Mouse (Mus musculus) kidney, embryonic 14.5 days (tissue): ENCODE results near the gene Decr2. TPM values are rescaled to one million over a fixed set of nuclear protein-coding genes. Genes with fewer than 3 reads are reported as not detected.
A peak's percentile ranks its signal among the peaks of the same experiment; 100 is the strongest.

Experiments
- ATAC-seq: fragments of 200-750 bp; cut with Nextera tagmentation; 2 replicates; pipeline ENCODE4 v1.8.0; 2017; ENCODE audit warnings: moderate number of reproducible peaks, mild to moderate bottlenecking, moderate TSS enrichment, moderate library complexity; ENCODE audit not compliant: low FRiP score, low TSS enrichment
- H3K27ac ChIP-seq: fragments of 300-500 bp; sonication (generic); 2 replicates; pipeline ENCODE4 v1.5.1; 2014; ENCODE audit warnings: low read depth, mild to moderate bottlenecking, low read length, moderate library complexity, mixed read lengths
- H3K27me3 ChIP-seq: fragments of 300-500 bp; sonication (generic); 2 replicates; pipeline ENCODE4 v1.6.1; 2014; ENCODE audit warnings: mild to moderate bottlenecking, low read length; ENCODE audit not compliant: control insufficient read depth, insufficient read depth
- H3K36me3 ChIP-seq: fragments of 300-500 bp; sonication (generic); 2 replicates; pipeline ENCODE4 v1.6.1; 2014; ENCODE audit warnings: low read length, mixed read lengths; ENCODE audit not compliant: control insufficient read depth, insufficient read depth
- H3K4me1 ChIP-seq: fragments of 300-500 bp; sonication (generic); 2 replicates; pipeline ENCODE4 v1.6.1; 2014; ENCODE audit warnings: low read length, mixed read lengths; ENCODE audit not compliant: control insufficient read depth, insufficient read depth
- H3K4me2 ChIP-seq: fragments of 300-500 bp; sonication (generic); replicated peaks from 2 replicates; pipeline ENCODE4 v1.6.1; 2014; ENCODE audit warnings: low read depth, mild to moderate bottlenecking, low read length
- H3K4me3 ChIP-seq: fragments of 300-500 bp; sonication (generic); 2 replicates; pipeline ENCODE4 v1.5.1; 2014; ENCODE audit warnings: mild to moderate bottlenecking, low read length
- H3K9ac ChIP-seq: fragments of 300-500 bp; sonication (generic); 2 replicates; pipeline ENCODE4 v1.6.1; 2014; ENCODE audit warnings: low read depth, mild to moderate bottlenecking, low read length, moderate library complexity
- H3K9me3 ChIP-seq: fragments of 300-500 bp; sonication (generic); 2 replicates; pipeline ENCODE4 v1.6.1; 2016; ENCODE audit warnings: low read length; ENCODE audit not compliant: control insufficient read depth
- WGBS: fragments of 180-500 bp; shearing (Covaris S2); extraction: QIAGEN DNeasy Blood & Tissue Kit; methylation state at CpG from one replicate; pipeline ENCODE4 v1.1.7; 2014; 5-methylcytosine and 5-hydroxymethylcytosine counted together
- polyA plus RNA-seq: library from polyadenylated mRNA; unstranded; fragments of >200 nt; fragmentation: Nextera tagmentation; extraction: Ambion mirVana; gene quantifications from 2 replicates; pipeline ENCODE4 v1.2.1, GENCODE M21; 2014

The Decr2 gene
- polyA plus RNA-seq, 1 experiment from 2014 or later: 35.1 TPM

GRCm38 (mm10) chr17:26070136-26070535 lies 20.0 kb downstream of the Decr2 start:
- peaks cover 27% of the 10 kb centered on the region for H3K4me1 ChIP-seq
- H3K4me3 ChIP-seq: peak overlapping the region; percentile 82
- peak overlapping the region; percentile 97 for H3K4me2 ChIP-seq
- H3K27me3 ChIP-seq: no peaks in the 10 kb centered on the region
- no peak overlapping the region for H3K27ac ChIP-seq
- H3K36me3 ChIP-seq: peaks cover 6% of the 10 kb centered on the region; the same call in 1 of the 2 replicates
- no peak for ATAC-seq
- 25% methylated on average over 6 of the region's 6 CpGs for WGBS
- H3K9me3 ChIP-seq: no peaks in the 10 kb centered on the region
- H3K9ac ChIP-seq: no peak overlapping the region; the same call in 1 of the 2 replicates

GRCm38 (mm10) chr17:26068831-26069739 lies 21.1 kb downstream of the Decr2 start, which contains the start of gene Rab11fip3:
TSS of gene Rab11fip3 (minus strand) at chr17:26069555.
- peak within 1 kb of the TSS; percentile 43; the same call in 1 of the 2 replicates for H3K27ac ChIP-seq
- peaks cover 34% of the 10 kb centered on the region for H3K4me1 ChIP-seq
- peak; percentile 90 for ATAC-seq
- no peaks in the 10 kb centered on the region for H3K27me3 ChIP-seq
- peaks cover 15% of the 10 kb centered on the region; the same call in 1 of the 2 replicates for H3K36me3 ChIP-seq
- WGBS: under 1% methylated on average over 69 of the region's 94 CpGs
- H3K4me3 ChIP-seq: peak within 1 kb of the TSS; percentile 82
- no peaks in the 10 kb centered on the region for H3K9me3 ChIP-seq
- peak within 1 kb of the TSS; percentile 85 for H3K9ac ChIP-seq
- peak within 1 kb of the TSS; percentile 97 for H3K4me2 ChIP-seq

GRCm38 (mm10) chr17:26068024-26068830 lies 21.9 kb downstream of the Decr2 start:
- Histone ChIP-seq H3K4me3 (peak overlapping the region; percentile 82), H3K4me2 (peak overlapping the region; percentile 97), H3K27ac (no peak overlapping the region), H3K9me3 (no peaks in the 10 kb centered on the region), H3K27me3 (no peaks in the 10 kb centered on the region), H3K36me3 (peaks cover 21% of the 10 kb centered on the region; the same call in 1 of the 2 replicates), H3K9ac (peak overlapping the region; percentile 85), H3K4me1 (peaks cover 34% of the 10 kb centered on the region)
- 1% methylated on average over 44 of the region's 44 CpGs for whole genome bisulfite sequencing
- peak; percentile 25; the same call in 1 of the 2 replicates for ATAC-seq

- no peaks in the 10 kb centered on the region for H3K9me3 ChIP-seq
- ATAC-seq: no peak
- H3K9ac ChIP-seq: 0 out of 2 replicates have a peak overlapping the region, but pooled peaks have one; percentile 85
- 91% methylated on average over 7 of the region's 7 CpGs for WGBS
- H3K4me2 ChIP-seq: peak overlapping the region; percentile 97
- no peak overlapping the region for H3K27ac ChIP-seq
- H3K4me1 ChIP-seq: peaks cover 34% of the 10 kb centered on the region
- H3K27me3 ChIP-seq: no peaks in the 10 kb centered on the region
- peaks cover 21% of the 10 kb centered on the region; the same call in 1 of the 2 replicates for H3K36me3 ChIP-seq
- H3K4me3 ChIP-seq: peak overlapping the region; percentile 82
Measured at GRCm38 (mm10) chr17:26066488-26067020, 23.6 kb downstream of the Decr2 start.

- Histone ChIP-seq H3K9ac (no peak overlapping the region), H3K4me3 (no peak overlapping the region), H3K27ac (no peak overlapping the region), H3K4me1 (peaks cover 34% of the 10 kb centered on the region), H3K9me3 (no peaks in the 10 kb centered on the region), H3K4me2 (no peak overlapping the region), H3K27me3 (no peaks in the 10 kb centered on the region), H3K36me3 (peaks cover 27% of the 10 kb centered on the region; the same call in 1 of the 2 replicates)
- no peak for ATAC-seq
- 79% methylated on average over 6 of the region's 6 CpGs for WGBS
Measured at GRCm38 (mm10) chr17:26064916-26065315, 25.2 kb downstream of the Decr2 start.

- no peak overlapping the region for H3K9ac ChIP-seq
- no peak overlapping the region for H3K4me3 ChIP-seq
- ATAC-seq: no peak
- H3K4me2 ChIP-seq: no peak overlapping the region
- H3K9me3 ChIP-seq: no peaks in the 10 kb centered on the region
- 67% methylated on average over 9 of the region's 9 CpGs for WGBS
- H3K27ac ChIP-seq: no peak overlapping the region
- H3K4me1 ChIP-seq: peaks cover 35% of the 10 kb centered on the region
- H3K36me3 ChIP-seq: peaks cover 15% of the 10 kb centered on the region; the same call in 1 of the 2 replicates
- H3K27me3 ChIP-seq: no peaks in the 10 kb centered on the region
Measured at GRCm38 (mm10) chr17:26057787-26058567, 32.2 kb downstream of the Decr2 start.

GRCm38 (mm10) chr17:26057278-26057677 lies 32.9 kb downstream of the Decr2 start:
- Histone ChIP-seq H3K27me3 (no peaks in the 10 kb centered on the region), H3K36me3 (peaks cover 15% of the 10 kb centered on the region; the same call in 1 of the 2 replicates), H3K9ac (no peak overlapping the region), H3K4me3 (no peak overlapping the region), H3K9me3 (no peaks in the 10 kb centered on the region), H3K4me1 (peaks cover 35% of the 10 kb centered on the region), H3K27ac (no peak overlapping the region), H3K4me2 (no peak overlapping the region)
- 53% methylated on average over 8 of the region's 8 CpGs for WGBS
- no peak for ATAC-seq

GRCm38 (mm10) chr17:26055164-26055563 lies 35.0 kb downstream of the Decr2 start:
- Histone ChIP-seq H3K4me2 (no peak overlapping the region), H3K9ac (no peak overlapping the region), H3K9me3 (no peaks in the 10 kb centered on the region), H3K27me3 (no peaks in the 10 kb centered on the region), H3K4me1 (peaks cover 35% of the 10 kb centered on the region), H3K27ac (peak overlapping the region; percentile 81), H3K4me3 (no peak overlapping the region), H3K36me3 (peaks cover 9% of the 10 kb centered on the region; the same call in 1 of the 2 replicates)
- peak; percentile 47; the same call in 1 of the 2 replicates for ATAC-seq
- 23% methylated on average over 6 of the region's 6 CpGs for WGBS
